Mouse (Mus musculus) neural tube, embryonic 14.5 days (tissue): ENCODE measurements at regions not wholly inside any gene's neighbourhood (a gene's known extent, or its start where the extent isn't known, plus 50 kb on each side); places are given as distances from the start of the nearest gene placed in this dataset.
"Not testable (repeated sequence)": the region's sequence is repeated elsewhere in the genome, so short reads cannot be mapped to it uniquely, and the experiment has no call there.

ENCODE experiments used
- ATAC-seq: fragments of 200-750 bp; cut with Nextera tagmentation; 2 replicates; pipeline ENCODE4 v1.8.0; 2017; ENCODE audit warnings: low read depth, mild to moderate bottlenecking, moderate TSS enrichment, moderate library complexity
- H3K27ac ChIP-seq: fragments of 300-500 bp; sonication (generic); 2 replicates; pipeline ENCODE4 v1.5.1; 2014; ENCODE audit warnings: low read depth, mild to moderate bottlenecking, control low read depth, low read length, moderate library complexity, mixed read lengths
- H3K27me3 ChIP-seq: fragments of 300-500 bp; sonication (generic); 2 replicates; pipeline ENCODE4 v1.6.1; 2014; ENCODE audit warnings: low read length; ENCODE audit not compliant: control insufficient read depth, insufficient read depth
- H3K36me3 ChIP-seq: fragments of 300-500 bp; sonication (generic); 2 replicates; pipeline ENCODE4 v1.6.1; 2014; ENCODE audit warnings: low read length, mixed read lengths; ENCODE audit not compliant: control insufficient read depth, insufficient read depth
- H3K4me1 ChIP-seq: fragments of 300-500 bp; sonication (generic); 2 replicates; pipeline ENCODE4 v1.6.1; 2014; ENCODE audit warnings: low read length; ENCODE audit not compliant: control insufficient read depth, insufficient read depth
- H3K4me2 ChIP-seq: fragments of 300-500 bp; sonication (generic); 2 replicates; pipeline ENCODE4 v1.6.1; 2014; ENCODE audit warnings: mild to moderate bottlenecking, low read depth, low read length, control low read depth
- H3K4me3 ChIP-seq: fragments of 300-500 bp; sonication (generic); 2 replicates; pipeline ENCODE4 v1.5.1; 2014; ENCODE audit warnings: low read depth, low read length, control low read depth, mixed read lengths
- H3K9ac ChIP-seq: fragments of 300-500 bp; sonication (generic); replicated peaks from 2 replicates; pipeline ENCODE4 v1.6.1; 2014; ENCODE audit warnings: low read depth, mild to moderate bottlenecking, control low read depth, low read length, mixed read lengths
- H3K9me3 ChIP-seq: fragments of 300-500 bp; sonication (generic); 2 replicates; pipeline ENCODE4 v1.6.1; 2016; ENCODE audit warnings: low read length; ENCODE audit not compliant: control insufficient read depth
- WGBS: fragments of 180-500 bp; shearing (Covaris S2); extraction: QIAGEN DNeasy Blood & Tissue Kit; methylation state at CpG from one replicate; pipeline ENCODE4 v1.1.7; 2014; 5-methylcytosine and 5-hydroxymethylcytosine counted together

DNA sequence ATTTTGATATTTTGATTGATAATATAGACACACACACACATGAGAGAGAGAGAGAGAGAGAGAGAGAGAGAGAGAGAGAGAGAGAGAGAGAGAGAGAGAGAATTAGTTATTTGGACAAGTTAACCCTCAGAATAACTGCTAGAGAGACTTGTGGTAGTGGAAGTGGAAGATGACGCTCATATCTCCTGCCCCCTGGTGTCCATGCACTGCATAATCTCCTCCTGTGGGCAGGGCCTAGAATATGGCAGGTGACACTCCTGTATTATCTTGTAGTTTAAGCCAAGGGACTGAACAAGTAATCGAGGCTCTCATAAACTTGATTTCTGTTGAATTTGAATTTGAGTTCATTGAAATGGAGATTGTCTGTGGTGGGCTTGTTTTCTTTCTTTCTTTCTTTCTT is 663.5 kb upstream of the Olfr1507 start:
- H3K4me2 ChIP-seq, H3K36me3 ChIP-seq, H3K9me3 ChIP-seq, H3K4me3 ChIP-seq, H3K27ac ChIP-seq, H3K27me3 ChIP-seq, H3K4me1 ChIP-seq, ATAC-seq, H3K9ac ChIP-seq: not testable (repeated sequence)
- WGBS = no CpG with 5 or more reads among the region's 2 CpGs

GRCm38 (mm10) chr14:53134783-53135182 is 639.2 kb upstream of the Olfr1507 start:
- not testable (repeated sequence) for H3K4me2 ChIP-seq, H3K4me1 ChIP-seq, H3K27me3 ChIP-seq, H3K9ac ChIP-seq, H3K27ac ChIP-seq, H3K9me3 ChIP-seq, ATAC-seq, H3K36me3 ChIP-seq, H3K4me3 ChIP-seq

GRCm38 (mm10) chr14:53132390-53132789 is 636.8 kb upstream of the Olfr1507 start:
- 31% methylated on average over 6 of the region's 6 CpGs for WGBS
- not testable (repeated sequence) for H3K4me1 ChIP-seq, ATAC-seq, H3K27ac ChIP-seq, H3K9me3 ChIP-seq, H3K9ac ChIP-seq, H3K27me3 ChIP-seq, H3K4me2 ChIP-seq, H3K36me3 ChIP-seq, H3K4me3 ChIP-seq

- not testable (repeated sequence) for H3K9me3 ChIP-seq, H3K36me3 ChIP-seq, H3K27ac ChIP-seq, H3K9ac ChIP-seq, H3K27me3 ChIP-seq, H3K4me3 ChIP-seq, H3K4me2 ChIP-seq, H3K4me1 ChIP-seq
- WGBS = 17% methylated on average over 2 of the region's 3 CpGs
- ATAC-seq = peak; percentile 87
Observed at GRCm38 (mm10) chr14:53121704-53122103, 626.2 kb upstream of the Olfr1507 start.

GRCm38 (mm10) chr14:53109732-53110131 is 614.2 kb upstream of the Olfr1507 start:
- 85% methylated on average over 3 of the region's 3 CpGs for WGBS
- ATAC-seq, H3K27ac ChIP-seq, H3K36me3 ChIP-seq, H3K4me3 ChIP-seq, H3K4me2 ChIP-seq, H3K9ac ChIP-seq, H3K27me3 ChIP-seq, H3K9me3 ChIP-seq, H3K4me1 ChIP-seq: not testable (repeated sequence)

DNA sequence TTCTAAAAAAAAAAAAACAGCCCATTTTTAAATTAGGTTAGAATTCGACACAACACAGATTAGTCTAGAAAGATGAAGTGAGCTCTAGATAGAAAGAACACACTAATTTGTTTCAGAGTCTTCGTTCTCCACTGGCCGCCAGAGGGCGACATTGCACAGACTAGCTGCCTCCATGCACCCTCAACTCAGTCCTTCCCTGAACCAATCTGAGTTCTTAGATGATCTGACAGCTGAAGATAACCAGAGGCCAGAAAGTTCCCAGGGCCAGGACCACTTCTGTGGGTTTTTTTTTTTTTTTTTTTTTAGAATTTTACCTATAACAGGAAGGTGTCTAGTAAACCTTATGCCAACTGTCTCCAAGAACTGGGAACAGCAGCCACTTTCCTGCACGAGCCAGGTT is 605.8 kb upstream of the Olfr1507 start:
- H3K27me3 ChIP-seq, H3K9me3 ChIP-seq, H3K27ac ChIP-seq, ATAC-seq, H3K36me3 ChIP-seq, H3K9ac ChIP-seq, H3K4me2 ChIP-seq, H3K4me1 ChIP-seq, H3K4me3 ChIP-seq: not testable (repeated sequence)
- WGBS = 36% methylated on average over 5 of the region's 5 CpGs

- not testable (repeated sequence) for H3K27me3 ChIP-seq, H3K4me3 ChIP-seq, H3K9ac ChIP-seq, H3K4me2 ChIP-seq, ATAC-seq, H3K36me3 ChIP-seq, H3K4me1 ChIP-seq, H3K9me3 ChIP-seq, H3K27ac ChIP-seq
Observed at GRCm38 (mm10) chr14:53090921-53091320, 595.4 kb upstream of the Olfr1507 start.

DNA sequence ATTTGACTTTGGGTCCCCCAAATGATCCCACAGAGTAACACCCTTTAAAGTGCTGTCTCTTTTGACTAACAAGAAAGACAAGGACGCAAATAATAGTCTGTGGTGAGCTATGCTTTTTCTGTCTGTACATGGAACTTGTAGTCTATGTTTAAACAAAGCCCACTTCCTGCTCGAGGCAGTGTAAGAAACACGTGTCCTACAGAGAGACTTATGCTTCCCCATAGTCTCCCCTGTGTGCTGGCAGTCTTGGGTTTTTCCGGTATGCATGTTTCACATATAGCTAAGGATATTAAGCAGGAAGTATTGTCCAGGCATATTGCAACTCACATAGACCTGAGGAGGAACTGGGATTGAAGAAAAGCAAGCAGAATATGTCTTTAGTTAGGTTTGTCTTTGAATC is 586.3 kb upstream of the Olfr1507 start:
- not testable (repeated sequence) for H3K36me3 ChIP-seq, H3K4me2 ChIP-seq, H3K9me3 ChIP-seq, H3K4me1 ChIP-seq, H3K4me3 ChIP-seq, ATAC-seq, H3K27ac ChIP-seq, H3K9ac ChIP-seq, H3K27me3 ChIP-seq
- WGBS = 86% methylated on average over 4 of the region's 4 CpGs

GRCm38 (mm10) chr14:53081024-53081711 is 585.6 kb upstream of the Olfr1507 start:
- not testable (repeated sequence) for H3K4me2 ChIP-seq, H3K4me3 ChIP-seq, H3K9ac ChIP-seq, H3K27ac ChIP-seq, ATAC-seq, H3K36me3 ChIP-seq, H3K4me1 ChIP-seq, H3K27me3 ChIP-seq, H3K9me3 ChIP-seq
- no CpG with 5 or more reads among the region's 2 CpGs for WGBS

DNA sequence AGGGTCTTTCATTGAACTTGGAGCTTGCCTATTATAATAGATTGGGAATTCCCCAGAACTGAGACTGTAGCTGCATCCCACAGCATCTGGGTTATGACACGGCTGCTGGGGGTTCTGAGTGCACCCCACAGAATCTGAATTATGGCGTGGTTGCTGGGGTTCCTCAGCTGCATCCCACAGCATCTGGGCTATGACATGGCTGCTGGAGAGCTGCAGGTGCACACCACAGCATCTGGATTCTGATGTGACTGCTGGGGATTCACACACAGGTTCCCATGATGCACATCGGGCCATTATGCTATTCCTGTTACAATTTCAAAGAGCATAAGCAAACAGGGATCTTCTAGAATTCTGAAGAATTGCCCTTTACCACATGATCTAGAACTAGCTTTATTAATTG is 585.0 kb upstream of the Olfr1507 start:
- not testable (repeated sequence) for H3K9me3 ChIP-seq, H3K4me2 ChIP-seq, H3K36me3 ChIP-seq, ATAC-seq, H3K27ac ChIP-seq, H3K4me3 ChIP-seq, H3K9ac ChIP-seq, H3K27me3 ChIP-seq, H3K4me1 ChIP-seq
- 77% methylated on average over 3 of the region's 3 CpGs for WGBS
